Mouse (Mus musculus): ENCODE results near the gene Crebrf. TPM values are rescaled to one million over a fixed set of nuclear protein-coding genes. Genes with fewer than 3 reads are reported as not detected.
A peak's percentile ranks its signal among the peaks of the same experiment; 100 is the strongest.

Crebrf gene
- 10 to 100 TPM; 37.7 to 47.2 TPM for total RNA-seq (2021)
- long read RNA-seq, experiment 1, full-length matches to known transcripts, result 2 of 6 reads
- long read RNA-seq, experiment 1, partial matches to known transcripts, result 0 of 6 reads
- long read RNA-seq, experiment 1, other reads (novel, unspliced or antisense), result 4 of 6 reads
- long read RNA-seq, experiment 2, full-length matches to known transcripts, result 4 of 7 reads
- long read RNA-seq, experiment 2, partial matches to known transcripts, result 0 of 7 reads
- long read RNA-seq, experiment 2, other reads (novel, unspliced or antisense), result 3 of 7 reads

GRCm38 (mm10) chr17:26715271-26715758, at the start of gene Crebrf:
Crebrf (plus strand) TSS chr17:26715650.
- peak; percentile 99 for DNase-seq (ENCODE audit: low spot score)

- no peak for DNase-seq (ENCODE audit: low spot score)
These were observed 44.2 kb upstream of the Crebrf start for GRCm38 (mm10) chr17:26671268-26671667.

- no peak for DNase-seq (ENCODE audit: low spot score)
These were observed 39.6 kb upstream of the Crebrf start for GRCm38 (mm10) chr17:26675845-26676244.

GRCm38 (mm10) chr17:26676252-26676615, 39.2 kb upstream of the Crebrf start:
- peak; percentile 90 for DNase-seq (ENCODE audit: low spot score)

GRCm38 (mm10) chr17:26676616-26677376, 38.7 kb upstream of the Crebrf start:
- DNase-seq (ENCODE audit: low spot score), result peak; percentile 81

GRCm38 (mm10) chr17:26677711-26678637, 37.5 kb upstream of the Crebrf start:
- no peak for DNase-seq (ENCODE audit: low spot score)

- no peak for DNase-seq (ENCODE audit: low spot score)
These were observed 34.2 kb upstream of the Crebrf start for GRCm38 (mm10) chr17:26681276-26681675.

- no peak for DNase-seq (ENCODE audit: low spot score)
These were observed 29.0 kb upstream of the Crebrf start for GRCm38 (mm10) chr17:26686334-26687000.

GRCm38 (mm10) chr17:26688795-26689735, 26.4 kb upstream of the Crebrf start:
- no peak for DNase-seq (ENCODE audit: low spot score)

- no peak for DNase-seq (ENCODE audit: low spot score)
These were observed 25.6 kb upstream of the Crebrf start for GRCm38 (mm10) chr17:26689810-26690209.

GRCm38 (mm10) chr17:26690236-26690635, 25.2 kb upstream of the Crebrf start:
- no peak for DNase-seq (ENCODE audit: low spot score)

GRCm38 (mm10) chr17:26691110-26691509, 24.3 kb upstream of the Crebrf start:
- DNase-seq (ENCODE audit: low spot score), result peak; percentile 80

GRCm38 (mm10) chr17:26693424-26693823, 22.0 kb upstream of the Crebrf start:
- no peak for DNase-seq (ENCODE audit: low spot score)

GRCm38 (mm10) chr17:26694171-26694570, 21.3 kb upstream of the Crebrf start:
- DNase-seq (ENCODE audit: low spot score), result no peak

GRCm38 (mm10) chr17:26695193-26695592, 20.3 kb upstream of the Crebrf start:
- no peak for DNase-seq (ENCODE audit: low spot score)

- no peak for DNase-seq (ENCODE audit: low spot score)
These were observed 16.6 kb upstream of the Crebrf start for GRCm38 (mm10) chr17:26698846-26699245.

- DNase-seq (ENCODE audit: low spot score), result peak; percentile 56
These were observed 15.4 kb upstream of the Crebrf start for GRCm38 (mm10) chr17:26699819-26700616.

GRCm38 (mm10) chr17:26701565-26701964, 13.9 kb upstream of the Crebrf start:
- DNase-seq (ENCODE audit: low spot score), result no peak

GRCm38 (mm10) chr17:26702621-26703020, 12.8 kb upstream of the Crebrf start:
- no peak for DNase-seq (ENCODE audit: low spot score)

Measured in gastrocnemius, adult 18-20 months (tissue).